Mouse (Mus musculus): ENCODE measurements around the gene Glis3. TPM values are rescaled to one million over a fixed set of nuclear protein-coding genes. Genes with fewer than 3 reads are reported as not detected.
A peak's percentile ranks its signal among the peaks of the same experiment; 100 is the strongest.

The Glis3 gene
- total RNA-seq, 2 experiments from 2014 or later = 2.1 to 2.3 TPM

- DNase-seq = no peak
Observed at GRCm38 (mm10) chr19:28655166-28655565, 24.7 kb downstream of the Glis3 start.

GRCm38 (mm10) chr19:28650836-28651235, 29.0 kb downstream of the Glis3 start:
- no peak for DNase-seq

GRCm38 (mm10) chr19:28649489-28649888, 30.4 kb downstream of the Glis3 start:
- no peak for DNase-seq

GRCm38 (mm10) chr19:28648881-28649280, 31.0 kb downstream of the Glis3 start:
- no peak for DNase-seq

- DNase-seq = no peak
Observed at GRCm38 (mm10) chr19:28647424-28647823, 32.5 kb downstream of the Glis3 start.

GRCm38 (mm10) chr19:28646286-28646685, 33.6 kb downstream of the Glis3 start:
- DNase-seq = no peak

- DNase-seq = no peak
Observed at GRCm38 (mm10) chr19:28640861-28641381, 39.0 kb downstream of the Glis3 start.

GRCm38 (mm10) chr19:28635991-28636553, 43.8 kb downstream of the Glis3 start:
- no peak for DNase-seq

GRCm38 (mm10) chr19:28634986-28635385, 44.9 kb downstream of the Glis3 start:
- no peak for DNase-seq

- no peak for DNase-seq
Observed at GRCm38 (mm10) chr19:28628416-28628815, 51.5 kb downstream of the Glis3 start.

- no peak for DNase-seq
Observed at GRCm38 (mm10) chr19:28626189-28626588, 53.7 kb downstream of the Glis3 start.

- DNase-seq = no peak
Observed at GRCm38 (mm10) chr19:28624571-28624970, 55.3 kb downstream of the Glis3 start.

- DNase-seq = peak; percentile 45
Observed at GRCm38 (mm10) chr19:28623726-28624125, 56.2 kb downstream of the Glis3 start.

- no peak for DNase-seq
Observed at GRCm38 (mm10) chr19:28621608-28622505, 58.0 kb downstream of the Glis3 start.

- no peak for DNase-seq
Observed at GRCm38 (mm10) chr19:28617736-28618135, 62.1 kb downstream of the Glis3 start.

- no peak for DNase-seq
Observed at GRCm38 (mm10) chr19:28617191-28617590, 62.7 kb downstream of the Glis3 start.

GRCm38 (mm10) chr19:28616487-28616886, 63.4 kb downstream of the Glis3 start:
- DNase-seq = no peak

GRCm38 (mm10) chr19:28612249-28612648, 67.6 kb downstream of the Glis3 start:
- no peak for DNase-seq

- DNase-seq = no peak
Observed at GRCm38 (mm10) chr19:28608747-28609146, 71.1 kb downstream of the Glis3 start.

- no peak for DNase-seq
Observed at GRCm38 (mm10) chr19:28608277-28608676, 71.6 kb downstream of the Glis3 start.

GRCm38 (mm10) chr19:28600866-28601265, 79.0 kb downstream of the Glis3 start:
- DNase-seq = no peak

- no peak for DNase-seq
Observed at GRCm38 (mm10) chr19:28594215-28594614, 85.7 kb downstream of the Glis3 start.

- peak; percentile 18 for DNase-seq
Observed at GRCm38 (mm10) chr19:28592981-28593380, 86.9 kb downstream of the Glis3 start.
